Mouse (Mus musculus) intestine, embryonic 14.5 days (tissue): ENCODE data around the gene Cables2. TPM values are rescaled to one million over a fixed set of nuclear protein-coding genes. Genes with fewer than 3 reads are reported as not detected.

ENCODE experiments used
- ATAC-seq: fragments of 200-750 bp; cut with Nextera tagmentation; replicated peaks from 2 replicates; pipeline ENCODE4 v1.8.0; 2017; ENCODE audit warnings: low read depth, moderate number of reproducible peaks, moderate TSS enrichment, moderate library complexity; ENCODE audit not compliant: low FRiP score, low TSS enrichment
- DNase-seq: peaks from one replicate; pipeline ENCODE4 v3.0.0-alpha.2; 2018; ENCODE audit warnings: low spot score
- H3K27ac ChIP-seq: fragments of 300-500 bp; sonication (generic); 2 replicates; pipeline ENCODE4 v1.5.1; 2014; ENCODE audit warnings: low read depth, mild to moderate bottlenecking, control low read depth
- H3K27me3 ChIP-seq: fragments of 300-500 bp; sonication (generic); replicated peaks from 2 replicates; pipeline ENCODE4 v1.6.1; 2014; ENCODE audit warnings: low read length, control low read depth; ENCODE audit not compliant: control insufficient read depth, insufficient read depth
- H3K36me3 ChIP-seq: fragments of 300-500 bp; sonication (generic); 2 replicates; pipeline ENCODE4 v1.6.1; 2014; ENCODE audit warnings: low read length, control low read depth; ENCODE audit not compliant: control insufficient read depth, insufficient read depth
- H3K4me1 ChIP-seq: fragments of 300-500 bp; sonication (generic); replicated peaks from 2 replicates; pipeline ENCODE4 v1.6.1; 2014; ENCODE audit warnings: low read length, control low read depth, mixed read lengths; ENCODE audit not compliant: control insufficient read depth, insufficient read depth
- H3K4me2 ChIP-seq: fragments of 300-500 bp; sonication (generic); 2 replicates; pipeline ENCODE4 v1.6.1; 2014; ENCODE audit warnings: low read length
- H3K4me3 ChIP-seq: fragments of 300-500 bp; sonication (generic); 2 replicates; pipeline ENCODE4 v1.5.1; 2014; ENCODE audit warnings: low read depth, low read length, control low read depth, mixed read lengths
- H3K9ac ChIP-seq: fragments of 300-500 bp; sonication (generic); 2 replicates; pipeline ENCODE4 v1.6.1; 2014; ENCODE audit warnings: mild to moderate bottlenecking, low read length
- H3K9me3 ChIP-seq: fragments of 300-500 bp; sonication (generic); 2 replicates; pipeline ENCODE4 v1.6.1; 2016; ENCODE audit warnings: low read length, control low read depth; ENCODE audit not compliant: control insufficient read depth
- WGBS: fragments of 180-500 bp; shearing (Covaris S2); extraction: QIAGEN DNeasy Blood & Tissue Kit; methylation state at CpG from one replicate; pipeline ENCODE4 v1.1.7; 2014; 5-methylcytosine and 5-hydroxymethylcytosine counted together
- microRNA-seq: library from miRNA; unstranded; fragments of <30 nt; microRNA quantifications from one replicate; pipeline ENCODE4, GENCODE M21; 2016
- polyA plus RNA-seq: library from polyadenylated mRNA; unstranded; fragments of >200 nt; fragmentation: Nextera tagmentation; extraction: Ambion mirVana; gene quantifications from 2 replicates; pipeline ENCODE4 v1.2.1, GENCODE M21; 2014

Gene Cables2
- polyA plus RNA-seq, 1 experiment from 2014 or later = 20.3 TPM

DNA sequence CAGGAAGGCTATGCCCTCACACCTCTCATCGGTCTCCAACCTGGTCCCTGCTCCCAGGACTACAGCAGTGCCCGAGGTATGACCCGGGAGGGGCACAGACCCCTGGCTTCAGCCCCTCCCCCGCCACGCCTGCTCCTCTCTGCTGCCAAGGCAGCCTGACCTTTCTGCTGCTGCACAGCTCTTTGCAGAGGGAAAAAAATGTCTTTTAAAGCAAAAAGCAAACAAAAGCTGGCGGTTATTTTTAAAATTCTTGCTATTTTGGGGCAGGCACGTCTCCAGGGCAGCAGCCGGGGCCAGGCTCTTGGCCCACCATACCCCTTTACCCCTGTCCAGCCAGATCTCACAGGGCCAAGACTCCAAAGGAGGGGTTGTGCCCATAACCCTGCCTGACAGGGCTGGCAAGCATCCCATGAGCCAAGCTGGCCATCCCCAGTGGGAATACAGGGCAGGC lies 58.3 kb downstream of the Cables2 start:
- H3K27ac ChIP-seq = peak overlapping the region; percentile 55
- H3K27me3 ChIP-seq = no peaks in the 10 kb centered on the region
- H3K9me3 ChIP-seq = no peaks in the 10 kb centered on the region; the same call in 1 of the 2 replicates
- ATAC-seq (no peak), DNase-seq (no peak)
- H3K4me2 ChIP-seq = no peak overlapping the region
- H3K4me1 ChIP-seq = peaks cover 39% of the 10 kb centered on the region
- no peaks in the 10 kb centered on the region for H3K36me3 ChIP-seq
- H3K9ac ChIP-seq = no peak overlapping the region
- 41% methylated on average over 8 of the region's 8 CpGs for WGBS
- H3K4me3 ChIP-seq = no peak overlapping the region

DNA sequence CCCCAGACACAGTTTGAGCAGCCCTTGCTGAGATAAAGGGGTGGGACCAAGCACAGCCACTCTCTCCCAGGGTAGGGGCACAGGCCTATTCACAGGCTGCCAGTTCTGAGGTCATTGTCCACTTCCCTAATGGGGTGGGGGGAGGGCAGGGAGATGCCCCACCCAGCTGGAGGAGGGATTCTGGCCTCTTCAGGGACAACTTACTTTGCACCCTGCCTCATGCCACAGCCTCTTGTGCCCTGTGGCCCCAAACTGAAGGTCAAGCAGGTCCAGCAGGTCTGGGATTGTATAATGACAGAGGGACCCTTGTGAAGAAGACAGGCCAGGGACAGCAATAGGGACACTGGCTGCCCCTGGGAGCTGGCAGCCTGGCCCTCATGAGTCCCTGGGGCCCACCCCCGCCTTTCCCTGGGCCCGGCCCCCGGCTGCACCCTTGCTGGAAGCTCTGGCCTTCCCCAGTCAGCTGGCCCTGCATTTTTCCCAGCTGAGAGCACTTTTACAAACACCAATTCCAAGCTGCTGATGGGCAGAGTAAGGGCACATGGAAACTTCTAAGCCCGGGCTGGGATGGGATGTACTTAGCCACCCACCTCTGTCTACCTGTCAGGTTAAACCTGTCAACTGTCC lies 58.8 kb downstream of the Cables2 start:
- no peak overlapping the region for H3K4me2 ChIP-seq
- H3K4me1 ChIP-seq = peaks cover 35% of the 10 kb centered on the region
- H3K36me3 ChIP-seq = no peaks in the 10 kb centered on the region
- ATAC-seq (0 out of 2 replicates have a peak, but pooled peaks have one; percentile 4), DNase-seq (no peak)
- no peak overlapping the region for H3K4me3 ChIP-seq
- no peaks in the 10 kb centered on the region; the same call in 1 of the 2 replicates for H3K9me3 ChIP-seq
- no peaks in the 10 kb centered on the region for H3K27me3 ChIP-seq
- H3K9ac ChIP-seq = no peak overlapping the region
- 41% methylated on average over 4 of the region's 4 CpGs for whole genome bisulfite sequencing
- 0 out of 2 replicates have a peak overlapping the region, but pooled peaks have one; percentile 55 for H3K27ac ChIP-seq

DNA sequence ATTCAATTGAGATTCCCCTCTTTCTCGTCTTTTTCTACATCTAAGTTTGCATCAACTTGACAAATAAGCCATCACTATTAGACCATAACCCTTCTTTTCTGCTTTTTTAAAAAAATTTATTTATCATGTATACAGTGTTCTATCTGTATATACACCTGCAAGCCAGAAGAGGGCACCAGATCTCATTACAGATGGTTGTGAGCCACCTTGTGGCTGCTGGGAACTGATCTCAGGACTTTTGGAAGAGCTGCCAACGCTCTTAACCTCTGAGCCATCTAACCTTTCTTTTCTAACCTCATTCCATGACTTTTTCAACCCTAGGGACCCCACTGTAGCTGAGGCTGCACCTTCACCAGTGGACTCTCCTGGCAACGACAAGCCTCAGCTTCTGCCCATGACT lies 61.0 kb downstream of the Cables2 start:
- no peak overlapping the region for H3K9ac ChIP-seq
- ATAC-seq (no peak), DNase-seq (no peak)
- H3K27me3 ChIP-seq = no peaks in the 10 kb centered on the region
- H3K9me3 ChIP-seq = no peaks in the 10 kb centered on the region; the same call in 1 of the 2 replicates
- no peak overlapping the region for H3K27ac ChIP-seq
- no peaks in the 10 kb centered on the region for H3K36me3 ChIP-seq
- H3K4me1 ChIP-seq = peaks cover 20% of the 10 kb centered on the region
- WGBS = 86% methylated on average over 3 of the region's 3 CpGs
- H3K4me2 ChIP-seq = no peak overlapping the region
- no peak overlapping the region for H3K4me3 ChIP-seq

DNA sequence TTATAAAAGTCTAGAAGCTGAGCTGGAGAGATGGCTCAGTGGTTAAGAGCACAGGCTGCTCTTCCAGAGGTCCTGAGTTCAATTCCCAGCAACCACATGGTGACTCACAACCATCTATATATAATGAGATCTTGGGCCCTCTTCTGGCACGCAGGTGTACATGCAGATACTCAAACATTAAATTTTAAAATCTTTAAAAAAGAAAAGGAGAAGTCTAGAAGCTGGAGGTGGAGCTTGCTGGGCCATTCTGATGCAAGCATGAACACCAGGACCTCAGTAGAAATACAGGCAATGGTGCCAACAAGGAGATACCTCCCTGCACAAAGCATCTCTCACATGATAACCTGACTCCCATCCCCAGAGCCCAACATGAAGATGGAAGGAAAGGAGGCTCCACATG lies 64.3 kb downstream of the Cables2 start:
- DNase-seq = no peak
- no peak for ATAC-seq
- Histone ChIP-seq H3K4me1 (no peaks in the 10 kb centered on the region), H3K27me3 (no peaks in the 10 kb centered on the region), H3K27ac (no peak overlapping the region), H3K4me3 (no peak overlapping the region), H3K9ac (no peak overlapping the region), H3K9me3 (no peaks in the 10 kb centered on the region; the same call in 1 of the 2 replicates), H3K4me2 (no peak overlapping the region), H3K36me3 (no peaks in the 10 kb centered on the region; the same call in 1 of the 2 replicates)
- 88% methylated on average over 1 of the region's 1 CpGs for WGBS

Small RNA genes lying within 50 kb of the gene (microRNA-seq; reads per million reads assigned to microRNA genes)
- gene Mir3091 = 1.1 reads per million, percentile 9 among the genes with 10 or more reads in this experiment

Other genes starting within 250 kb of the Cables2 start
- gene Lsm14b, start 248.5 kb downstream of the Cables2 start, polyA plus RNA-seq = 6.2 and 6.3 TPM in 2 replicates
- gene Psma7, start 231.1 kb downstream of the Cables2 start, polyA plus RNA-seq = 612 and 735 TPM in 2 replicates
- gene Ss18l1, start 231.0 kb downstream of the Cables2 start, polyA plus RNA-seq = 5.0 and 5.4 TPM in 2 replicates
- 24.2 and 27.5 TPM in 2 replicates for gene Mtg2, start 202.9 kb downstream of the Cables2 start, polyA plus RNA-seq
- gene Hrh3, start 169.0 kb downstream of the Cables2 start, polyA plus RNA-seq = 0.16 and 0.19 TPM in 2 replicates
- gene Osbpl2, start 154.2 kb downstream of the Cables2 start, polyA plus RNA-seq = 31.2 and 31.4 TPM in 2 replicates
- gene Adrm1, start 102.0 kb downstream of the Cables2 start, polyA plus RNA-seq = 159 TPM in 2 replicates
- 63.7 and 65.1 TPM in 2 replicates for gene Lama5, start 47.6 kb downstream of the Cables2 start, polyA plus RNA-seq
- 771 and 871 TPM in 2 replicates for gene Rps21, start 16.1 kb downstream of the Cables2 start, polyA plus RNA-seq
- 2.5 and 2.7 TPM in 2 replicates for gene Rbbp8nl, start 16.4 kb upstream of the Cables2 start, polyA plus RNA-seq
- 7.9 and 8.1 TPM in 2 replicates for gene Gata5, start 61.2 kb upstream of the Cables2 start, polyA plus RNA-seq
- 1.5 and 2.3 TPM in 2 replicates for gene Slco4a1, start 182.7 kb upstream of the Cables2 start, polyA plus RNA-seq
- 6.2 and 6.3 TPM in 2 replicates for gene Ntsr1, start 226.5 kb upstream of the Cables2 start, polyA plus RNA-seq